Mouse (Mus musculus): ENCODE results near the gene Bend7.

- TF ChIP-seq CTCF (IDR thresholded peaks at IDR 0.05) (no peak), EP300 (IDR thresholded peaks at IDR 0.05) (no peak)
Measured at GRCm38 (mm10) chr2:4669701-4670100, 47.9 kb upstream of the Bend7 start.
